Mouse (Mus musculus): ENCODE results near the gene Tbcel.

Gene Tbcel

GRCm38 (mm10) chr9:42507709-42508108 lies at the start of gene Tbcel:
Gene Tbcel (minus strand): TSS chr9:42507809.
- DNase-seq: no peak

GRCm38 (mm10) chr9:42555186-42555585 lies 47.6 kb upstream of the Tbcel start:
- DNase-seq: no peak

GRCm38 (mm10) chr9:42550116-42550515 lies 42.5 kb upstream of the Tbcel start:
- DNase-seq: peak; percentile 99 to 100

GRCm38 (mm10) chr9:42548981-42549380 lies 41.4 kb upstream of the Tbcel start:
- peak; percentile 30 to 38 for DNase-seq

- DNase-seq: no peak
Measured at GRCm38 (mm10) chr9:42544521-42544920, 36.9 kb upstream of the Tbcel start.

- peak; percentile 80 to 82 for DNase-seq
Measured at GRCm38 (mm10) chr9:42533491-42533890, 25.9 kb upstream of the Tbcel start.

- DNase-seq: peak; percentile 35 to 40
Measured at GRCm38 (mm10) chr9:42533041-42533440, 25.4 kb upstream of the Tbcel start.

GRCm38 (mm10) chr9:42531951-42532350 lies 24.3 kb upstream of the Tbcel start:
- DNase-seq: no peak

- peak; percentile 88 to 89 for DNase-seq
Measured at GRCm38 (mm10) chr9:42530221-42531152, 22.9 kb upstream of the Tbcel start.

- DNase-seq: peak; percentile 79 to 88
Measured at GRCm38 (mm10) chr9:42520587-42521084, 13.0 kb upstream of the Tbcel start.

GRCm38 (mm10) chr9:42518163-42518562 lies 10.6 kb upstream of the Tbcel start:
- DNase-seq: no peak

- DNase-seq: no peak
Measured at GRCm38 (mm10) chr9:42513159-42513558, 5.5 kb upstream of the Tbcel start.

- peak; percentile 32 to 43 for DNase-seq
Measured at GRCm38 (mm10) chr9:42512312-42512711, 4.7 kb upstream of the Tbcel start.

- no peak for DNase-seq
Measured at GRCm38 (mm10) chr9:42508235-42508634, 626 bp upstream of the Tbcel start.

GRCm38 (mm10) chr9:42507022-42507421 lies 587 bp downstream of the Tbcel start:
- no peak for DNase-seq

GRCm38 (mm10) chr9:42504971-42505510 lies 2.6 kb downstream of the Tbcel start:
- DNase-seq: no peak

- DNase-seq: no peak
Measured at GRCm38 (mm10) chr9:42504559-42504958, 3.0 kb downstream of the Tbcel start.

GRCm38 (mm10) chr9:42503709-42504108 lies 3.9 kb downstream of the Tbcel start:
- DNase-seq: peak; percentile 38 to 50

- DNase-seq: no peak
Measured at GRCm38 (mm10) chr9:42496296-42496695, 11.3 kb downstream of the Tbcel start.

GRCm38 (mm10) chr9:42491780-42492179 lies 15.8 kb downstream of the Tbcel start:
- no peak for DNase-seq

GRCm38 (mm10) chr9:42490589-42491382 lies 16.8 kb downstream of the Tbcel start:
- peak; percentile 34 to 37 for DNase-seq

- DNase-seq: no peak
Measured at GRCm38 (mm10) chr9:42488071-42488470, 19.5 kb downstream of the Tbcel start.

GRCm38 (mm10) chr9:42486913-42487312 lies 20.7 kb downstream of the Tbcel start:
- DNase-seq: no peak
